Mouse (Mus musculus): ENCODE results near the gene Ak2. TPM values are rescaled to one million over a fixed set of nuclear protein-coding genes. Genes with fewer than 3 reads are reported as not detected.
A peak's percentile ranks its signal among the peaks of the same experiment; 100 is the strongest.

The Ak2 gene
- polyA plus RNA-seq, 1 experiment, result 176 TPM

DNA sequence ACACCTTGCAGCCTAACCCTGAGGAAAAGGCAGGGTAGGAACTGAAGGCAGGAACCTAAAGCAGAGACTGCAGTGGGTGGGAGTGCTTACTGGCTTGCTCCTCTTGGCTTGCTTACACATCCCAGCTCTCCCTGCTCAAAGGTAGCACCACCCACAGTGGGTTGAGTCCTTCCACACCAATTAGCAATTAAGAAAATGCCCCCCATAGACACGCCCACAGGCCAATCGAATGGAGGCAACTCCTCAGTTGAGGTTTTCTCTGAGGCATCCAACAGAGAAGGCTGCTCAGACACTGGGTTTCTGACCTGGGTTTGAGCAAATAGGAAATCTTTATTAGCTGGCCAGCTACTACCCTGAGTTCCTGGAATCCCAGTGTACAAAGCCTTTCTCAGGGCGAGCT, 2.8 kb upstream of the Ak2 start:
- no peaks in the 10 kb centered on the region for H3K36me3 ChIP-seq (ENCODE audit: control insufficient read depth, insufficient read depth)
- H3ac ChIP-seq (ENCODE audit: control insufficient read depth, insufficient read length, low read depth), result no peak overlapping the region
- no peak overlapping the region for H3K4me3 ChIP-seq (ENCODE audit: insufficient read depth, poor library complexity, severe bottlenecking)
- TF ChIP-seq MYOD1 (IDR thresholded peaks at IDR 0.05; ENCODE audit: control insufficient read depth, insufficient read length, low read depth) (no peak), MYOG (IDR thresholded peaks at IDR 0.05; ENCODE audit: control insufficient read depth, extremely low read depth, insufficient read length) (no peak), CEBPB (IDR thresholded peaks at IDR 0.05; ENCODE audit: low read depth) (no peak), CTCF (IDR thresholded peaks at IDR 0.05; ENCODE audit: control insufficient read depth, insufficient read depth, insufficient read length) (no peak), USF1 (IDR thresholded peaks at IDR 0.05; ENCODE audit: low read depth) (no peak), MAX (IDR thresholded peaks at IDR 0.05) (no peak)
- H3K27me3 ChIP-seq (ENCODE audit: control insufficient read depth, insufficient read depth, insufficient read length), result no peaks in the 10 kb centered on the region
- peaks cover 8% of the 10 kb centered on the region for H3K79me3 ChIP-seq (ENCODE audit: low read depth)
- H3K79me2 ChIP-seq (ENCODE audit: control insufficient read depth, insufficient read depth), result peaks cover 8% of the 10 kb centered on the region

DNA sequence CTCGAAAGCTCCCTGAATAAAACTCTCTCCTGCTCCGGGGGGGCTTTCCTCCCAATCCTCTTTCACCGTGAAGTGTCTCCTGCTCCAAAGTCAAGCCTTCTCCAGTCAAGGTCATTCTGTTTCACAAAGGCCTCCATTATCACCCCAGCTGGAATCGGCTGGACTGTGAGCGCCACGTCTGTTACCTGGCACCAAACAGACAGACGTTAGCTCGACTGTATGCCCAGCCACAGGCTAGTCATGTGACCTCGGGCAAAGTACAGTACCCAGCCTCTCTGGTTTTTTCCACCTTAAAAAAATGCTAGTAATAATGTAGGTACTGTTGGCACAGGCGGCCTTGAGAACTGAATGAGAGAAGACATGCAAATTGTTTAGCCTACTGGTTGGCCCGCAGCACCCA, 2.1 kb upstream of the Ak2 start:
- Histone ChIP-seq H3K4me3 (ENCODE audit: insufficient read depth, poor library complexity, severe bottlenecking) (no peak overlapping the region), H3K79me3 (ENCODE audit: low read depth) (peaks cover 15% of the 10 kb centered on the region), H3K79me2 (ENCODE audit: control insufficient read depth, insufficient read depth) (peaks cover 16% of the 10 kb centered on the region), H3K27me3 (ENCODE audit: control insufficient read depth, insufficient read depth, insufficient read length) (no peaks in the 10 kb centered on the region), H3ac (ENCODE audit: control insufficient read depth, insufficient read length, low read depth) (no peak overlapping the region), H3K36me3 (ENCODE audit: control insufficient read depth, insufficient read depth) (peaks cover 5% of the 10 kb centered on the region)
- TF ChIP-seq MYOD1 (IDR thresholded peaks at IDR 0.05; ENCODE audit: control insufficient read depth, insufficient read length, low read depth) (no peak), MAX (IDR thresholded peaks at IDR 0.05) (no peak), MYOG (IDR thresholded peaks at IDR 0.05; ENCODE audit: control insufficient read depth, extremely low read depth, insufficient read length) (no peak), CEBPB (IDR thresholded peaks at IDR 0.05; ENCODE audit: low read depth) (no peak), USF1 (IDR thresholded peaks at IDR 0.05; ENCODE audit: low read depth) (no peak), FOSL1 (IDR thresholded peaks at IDR 0.05; ENCODE audit: insufficient read depth, low read length, poor library complexity, severe bottlenecking) (no peak), CTCF (IDR thresholded peaks at IDR 0.05; ENCODE audit: control insufficient read depth, insufficient read depth, insufficient read length) (no peak)

DNA sequence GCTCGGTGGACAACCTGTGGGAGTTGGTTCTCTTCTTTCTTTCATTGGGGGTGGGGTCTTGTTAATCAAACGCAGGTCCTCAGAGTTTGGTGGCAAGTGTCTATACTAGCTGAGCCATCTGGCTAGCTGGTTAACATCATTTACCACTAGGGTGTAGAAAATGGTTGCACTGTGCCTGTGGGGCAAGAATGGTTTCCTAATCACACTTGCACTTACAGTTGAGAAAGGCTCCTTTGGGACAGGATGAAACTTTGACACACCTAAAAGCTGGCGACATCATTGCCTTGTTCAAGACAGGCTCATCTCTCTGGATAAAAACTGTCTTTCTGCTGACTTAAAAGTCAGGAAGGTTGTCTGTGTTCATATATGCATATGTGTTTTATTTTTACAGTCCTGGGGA, 418 bp downstream of the Ak2 start:
- peaks cover 27% of the 10 kb centered on the region for H3K36me3 ChIP-seq (ENCODE audit: control insufficient read depth, insufficient read depth)
- H3ac ChIP-seq (ENCODE audit: control insufficient read depth, insufficient read length, low read depth), result no peak overlapping the region
- no peak overlapping the region for H3K4me3 ChIP-seq (ENCODE audit: insufficient read depth, poor library complexity, severe bottlenecking)
- peaks cover 41% of the 10 kb centered on the region for H3K79me2 ChIP-seq (ENCODE audit: control insufficient read depth, insufficient read depth)
- peaks cover 40% of the 10 kb centered on the region for H3K79me3 ChIP-seq (ENCODE audit: low read depth)
- no peak for TF ChIP-seq USF1 (IDR thresholded peaks at IDR 0.05; ENCODE audit: low read depth)
- no peak for TF ChIP-seq MYOG (IDR thresholded peaks at IDR 0.05; ENCODE audit: control insufficient read depth, extremely low read depth, insufficient read length)
- TF ChIP-seq CEBPB (IDR thresholded peaks at IDR 0.05; ENCODE audit: low read depth), result no peak
- TF ChIP-seq FOSL1 (IDR thresholded peaks at IDR 0.05; ENCODE audit: insufficient read depth, low read length, poor library complexity, severe bottlenecking), result no peak
- TF ChIP-seq MYOD1 (IDR thresholded peaks at IDR 0.05; ENCODE audit: control insufficient read depth, insufficient read length, low read depth), result no peak
- H3K27me3 ChIP-seq (ENCODE audit: control insufficient read depth, insufficient read depth, insufficient read length), result no peaks in the 10 kb centered on the region

DNA sequence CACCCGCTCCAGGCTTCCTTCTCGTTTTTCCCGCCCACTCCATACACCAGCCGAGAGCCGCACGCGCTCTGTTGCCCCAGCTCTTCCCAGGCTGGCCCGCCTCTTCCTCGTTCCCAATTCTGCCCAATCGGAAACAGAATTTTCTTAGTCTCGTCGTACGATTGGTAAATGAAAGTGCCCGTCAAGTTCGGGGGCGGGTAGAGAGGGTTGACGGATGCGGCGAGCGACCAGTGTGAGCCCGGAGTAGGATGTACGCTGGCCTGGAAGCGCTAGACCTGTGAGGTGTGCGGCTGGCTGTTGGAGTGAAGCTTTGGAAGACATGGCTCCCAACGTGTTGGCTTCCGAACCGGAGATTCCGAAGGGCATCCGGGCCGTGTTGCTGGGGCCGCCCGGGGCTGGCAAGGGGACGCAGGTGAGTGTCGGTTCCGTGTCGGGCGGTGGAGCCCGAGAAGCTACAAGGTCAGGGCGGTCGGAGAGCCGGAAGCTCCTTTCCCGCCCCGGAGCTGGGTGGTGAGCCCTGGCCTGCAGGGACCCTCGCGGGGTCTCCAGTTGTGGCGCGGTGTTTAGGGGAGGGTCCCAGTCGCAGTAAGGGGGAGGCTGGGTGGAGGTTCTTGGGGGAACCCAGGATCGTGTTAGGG, 1.4 kb downstream of the Ak2 start:
- Histone ChIP-seq H3K79me3 (ENCODE audit: low read depth) (peaks cover 49% of the 10 kb centered on the region), H3K4me3 (ENCODE audit: insufficient read depth, poor library complexity, severe bottlenecking) (peak overlapping the region; percentile 84), H3ac (ENCODE audit: control insufficient read depth, insufficient read length, low read depth) (peak overlapping the region; percentile 93), H3K36me3 (ENCODE audit: control insufficient read depth, insufficient read depth) (peaks cover 37% of the 10 kb centered on the region), H3K27me3 (ENCODE audit: control insufficient read depth, insufficient read depth, insufficient read length) (no peaks in the 10 kb centered on the region), H3K79me2 (ENCODE audit: control insufficient read depth, insufficient read depth) (peaks cover 51% of the 10 kb centered on the region)
- TF ChIP-seq CEBPB (IDR thresholded peaks at IDR 0.05; ENCODE audit: low read depth) (no peak), FOSL1 (IDR thresholded peaks at IDR 0.05; ENCODE audit: insufficient read depth, low read length, poor library complexity, severe bottlenecking) (no peak), MAX (IDR thresholded peaks at IDR 0.05) (peak; percentile 98)

DNA sequence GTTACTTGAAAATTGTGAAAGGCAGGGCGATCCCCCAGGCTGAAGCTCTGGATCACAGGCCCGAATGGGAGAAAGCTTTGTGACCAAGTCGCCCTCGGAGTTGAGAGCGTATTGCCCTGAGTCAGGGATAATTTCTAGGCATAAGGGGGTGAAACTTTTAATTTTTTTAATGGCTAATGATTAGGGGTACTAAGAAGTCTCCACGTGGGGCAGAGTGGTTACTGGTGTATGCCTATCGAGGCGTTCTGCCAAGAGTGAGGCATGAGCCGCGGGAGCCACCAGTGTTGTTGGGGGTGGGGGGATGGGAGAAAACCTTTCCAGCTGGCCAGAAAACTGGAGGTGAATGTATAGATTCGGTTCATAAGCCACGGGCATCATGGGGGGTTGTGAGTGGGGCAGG, 1.9 kb downstream of the Ak2 start:
- Histone ChIP-seq H3K4me3 (ENCODE audit: insufficient read depth, poor library complexity, severe bottlenecking) (peak overlapping the region; percentile 84), H3K36me3 (ENCODE audit: control insufficient read depth, insufficient read depth) (peaks cover 38% of the 10 kb centered on the region), H3K27me3 (ENCODE audit: control insufficient read depth, insufficient read depth, insufficient read length) (no peaks in the 10 kb centered on the region), H3ac (ENCODE audit: control insufficient read depth, insufficient read length, low read depth) (peak overlapping the region; percentile 93), H3K79me2 (ENCODE audit: control insufficient read depth, insufficient read depth) (peaks cover 56% of the 10 kb centered on the region), H3K79me3 (ENCODE audit: low read depth) (peaks cover 54% of the 10 kb centered on the region)
- TF ChIP-seq CEBPB (IDR thresholded peaks at IDR 0.05; ENCODE audit: low read depth) (no peak), FOSL1 (IDR thresholded peaks at IDR 0.05; ENCODE audit: insufficient read depth, low read length, poor library complexity, severe bottlenecking) (no peak), MAX (IDR thresholded peaks at IDR 0.05) (no peak), CTCF (IDR thresholded peaks at IDR 0.05; ENCODE audit: control insufficient read depth, insufficient read depth, insufficient read length) (no peak), USF1 (IDR thresholded peaks at IDR 0.05; ENCODE audit: low read depth) (no peak), MYOD1 (IDR thresholded peaks at IDR 0.05; ENCODE audit: control insufficient read depth, insufficient read length, low read depth) (no peak), MYOG (IDR thresholded peaks at IDR 0.05; ENCODE audit: control insufficient read depth, extremely low read depth, insufficient read length) (no peak)

DNA sequence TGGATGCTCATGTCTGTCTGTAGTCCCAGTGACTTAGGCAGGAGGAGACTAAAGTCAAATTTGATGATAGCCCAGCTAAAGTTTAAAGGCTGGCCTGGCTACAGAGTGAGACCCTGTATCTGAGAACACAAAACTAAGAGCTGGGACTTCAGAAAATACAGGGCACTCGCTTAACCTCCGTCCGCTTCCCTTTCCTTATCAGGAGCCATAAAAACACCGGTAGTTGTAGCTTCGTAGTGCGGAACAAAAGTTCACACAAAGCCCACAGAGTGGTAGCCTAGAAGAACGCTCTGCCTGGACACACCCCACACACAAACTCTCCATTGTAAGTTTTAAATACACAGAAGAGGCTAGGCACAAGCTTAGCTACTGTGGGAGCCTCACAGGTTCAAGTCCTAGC, 3.5 kb downstream of the Ak2 start:
- no peak overlapping the region for H3K4me3 ChIP-seq (ENCODE audit: insufficient read depth, poor library complexity, severe bottlenecking)

More for the DNA sequence above, 3.5 kb downstream of the Ak2 start:
- Histone ChIP-seq H3K27me3 (ENCODE audit: control insufficient read depth, insufficient read depth, insufficient read length) (no peaks in the 10 kb centered on the region), H3K79me3 (ENCODE audit: low read depth) (peaks cover 63% of the 10 kb centered on the region), H3K79me2 (ENCODE audit: control insufficient read depth, insufficient read depth) (peaks cover 72% of the 10 kb centered on the region), H3K36me3 (ENCODE audit: control insufficient read depth, insufficient read depth) (peaks cover 54% of the 10 kb centered on the region), H3ac (ENCODE audit: control insufficient read depth, insufficient read length, low read depth) (no peak overlapping the region)
- TF ChIP-seq CTCF (IDR thresholded peaks at IDR 0.05; ENCODE audit: control insufficient read depth, insufficient read depth, insufficient read length) (no peak), USF1 (IDR thresholded peaks at IDR 0.05; ENCODE audit: low read depth) (no peak), FOSL1 (IDR thresholded peaks at IDR 0.05; ENCODE audit: insufficient read depth, low read length, poor library complexity, severe bottlenecking) (no peak), MYOG (IDR thresholded peaks at IDR 0.05; ENCODE audit: control insufficient read depth, extremely low read depth, insufficient read length) (no peak), MYOD1 (IDR thresholded peaks at IDR 0.05; ENCODE audit: control insufficient read depth, insufficient read length, low read depth) (no peak), CEBPB (IDR thresholded peaks at IDR 0.05; ENCODE audit: low read depth) (no peak), MAX (IDR thresholded peaks at IDR 0.05) (no peak)

All from C2C12 (cell line).